Mouse (Mus musculus) forebrain, embryonic 13.5 days (tissue): ENCODE results near the gene Psat1. TPM values are rescaled to one million over a fixed set of nuclear protein-coding genes. Genes with fewer than 3 reads are reported as not detected.

ENCODE experiments used
- ATAC-seq: fragments of 200-750 bp; cut with Nextera tagmentation; 2 replicates; pipeline ENCODE4 v1.8.0; 2017
- H3K27ac ChIP-seq: fragments of 300-500 bp; sonication (generic); 2 replicates; pipeline ENCODE4 v1.5.1; 2015; ENCODE audit warnings: inconsistent platforms, mild to moderate bottlenecking, moderate library complexity
- H3K27me3 ChIP-seq: fragments of 300-500 bp; sonication (generic); 2 replicates; pipeline ENCODE4 v1.6.1; 2015; ENCODE audit warnings: mild to moderate bottlenecking, inconsistent platforms
- H3K36me3 ChIP-seq: fragments of 300-500 bp; sonication (generic); 2 replicates; pipeline ENCODE4 v1.6.1; 2015; ENCODE audit warnings: mild to moderate bottlenecking, inconsistent platforms; ENCODE audit not compliant: poor library complexity, severe bottlenecking
- H3K4me1 ChIP-seq: fragments of 300-500 bp; sonication (generic); 2 replicates; pipeline ENCODE4 v1.6.1; 2015; ENCODE audit warnings: inconsistent platforms
- H3K4me2 ChIP-seq: fragments of 300-500 bp; sonication (generic); 2 replicates; pipeline ENCODE4 v1.6.1; 2015; ENCODE audit warnings: inconsistent platforms, mild to moderate bottlenecking, moderate library complexity
- H3K4me3 ChIP-seq: fragments of 300-500 bp; sonication (generic); 2 replicates; pipeline ENCODE4 v1.5.1; 2015; ENCODE audit warnings: mild to moderate bottlenecking, inconsistent platforms
- H3K9ac ChIP-seq: fragments of 300-500 bp; sonication (generic); 2 replicates; pipeline ENCODE4 v1.6.1; 2015; ENCODE audit warnings: mild to moderate bottlenecking, inconsistent platforms
- H3K9me3 ChIP-seq: fragments of 300-500 bp; sonication (generic); replicated peaks from 2 replicates; pipeline ENCODE4 v1.6.1; 2016; ENCODE audit warnings: inconsistent platforms
- WGBS: fragments of 180-500 bp; shearing (Covaris S2); methylation state at CpG from one replicate; pipeline ENCODE4 v1.1.7; 2015; 5-methylcytosine and 5-hydroxymethylcytosine counted together
- polyA plus RNA-seq: library from polyadenylated mRNA; unstranded; fragments of >200 nt; fragmentation: Nextera tagmentation; extraction: Ambion mirVana; gene quantifications from 2 replicates; pipeline ENCODE4 v1.2.1, GENCODE M21; 2015

Gene Psat1
- polyA plus RNA-seq, 1 experiment from 2014 or later = 178 TPM

DNA sequence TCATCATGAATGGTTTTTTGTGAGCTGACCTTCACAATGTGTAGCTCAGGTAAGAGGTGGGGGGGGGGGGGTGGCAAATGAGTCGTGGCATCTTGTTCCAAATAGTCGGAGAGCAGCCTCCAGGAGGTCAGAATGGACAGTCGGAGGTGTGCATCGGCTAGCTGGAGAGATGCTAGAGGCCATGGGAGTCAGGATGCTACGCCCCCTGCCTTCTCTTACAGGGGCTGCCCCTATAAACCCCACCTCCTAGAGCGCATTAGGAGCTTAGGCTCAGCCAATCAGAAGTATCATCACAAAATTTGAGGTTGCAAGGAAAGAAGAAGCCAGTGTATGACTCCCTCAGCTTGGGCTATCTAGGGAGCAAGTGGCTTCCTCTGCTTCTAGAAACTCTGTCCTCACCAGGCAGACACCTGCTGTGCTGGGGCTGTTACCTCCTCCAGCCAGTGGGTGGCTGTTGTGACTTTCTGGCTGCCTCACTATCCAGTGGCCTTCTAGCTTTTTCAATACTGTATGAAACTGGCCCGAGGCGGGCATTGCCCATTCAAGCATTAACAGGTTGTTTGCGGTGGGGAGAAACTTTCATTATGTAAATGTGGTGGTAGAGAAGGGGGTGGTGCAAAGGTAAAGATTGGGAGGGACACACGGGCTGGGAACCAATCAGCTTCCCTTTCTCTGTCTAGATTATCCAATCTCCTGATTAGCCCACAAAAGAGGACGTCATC, 64.3 kb downstream of the Psat1 start:
- Histone ChIP-seq H3K27me3 (no peaks in the 10 kb centered on the region), H3K9me3 (no peaks in the 10 kb centered on the region), H3K27ac (no peak overlapping the region), H3K9ac (no peak overlapping the region), H3K4me2 (no peak overlapping the region), H3K36me3 (no peaks in the 10 kb centered on the region), H3K4me1 (no peaks in the 10 kb centered on the region), H3K4me3 (no peak overlapping the region)
- ATAC-seq = no peak
- 78% methylated on average over 11 of the region's 11 CpGs for WGBS

DNA sequence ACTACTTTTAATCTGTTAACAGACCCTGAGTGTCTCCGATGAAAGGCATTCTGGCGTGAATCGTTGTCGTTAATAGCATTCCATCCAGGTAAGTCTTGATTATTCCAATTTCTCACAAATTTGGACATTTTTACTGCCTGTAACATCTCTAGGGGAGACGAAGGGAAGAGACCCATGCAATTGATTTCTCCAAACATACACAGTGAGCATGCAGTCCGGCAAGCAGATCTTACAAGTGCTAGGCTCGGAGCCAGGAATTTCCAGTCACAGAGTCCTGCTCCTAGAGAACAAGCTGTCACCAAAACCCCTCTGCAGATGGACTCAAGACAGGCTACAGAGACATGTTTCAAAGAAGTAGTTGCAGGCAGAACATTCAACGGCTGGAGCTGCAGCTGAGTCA, 66.4 kb downstream of the Psat1 start:
- no peaks in the 10 kb centered on the region for H3K9me3 ChIP-seq
- no peaks in the 10 kb centered on the region for H3K4me1 ChIP-seq
- H3K27ac ChIP-seq = no peak overlapping the region
- no peaks in the 10 kb centered on the region for H3K27me3 ChIP-seq
- no peak overlapping the region for H3K9ac ChIP-seq
- no peak overlapping the region for H3K4me2 ChIP-seq
- no peaks in the 10 kb centered on the region for H3K36me3 ChIP-seq
- no peak overlapping the region for H3K4me3 ChIP-seq
- WGBS = 81% methylated on average over 8 of the region's 8 CpGs
- no peak for ATAC-seq

- Histone ChIP-seq H3K4me1 (no peaks in the 10 kb centered on the region), H3K4me3 (no peak overlapping the region), H3K27ac (no peak overlapping the region), H3K4me2 (no peak overlapping the region), H3K9me3 (no peaks in the 10 kb centered on the region), H3K27me3 (no peaks in the 10 kb centered on the region), H3K9ac (no peak overlapping the region), H3K36me3 (no peaks in the 10 kb centered on the region)
- 89% methylated on average over 5 of the region's 5 CpGs for WGBS
- ATAC-seq = no peak
Observed at GRCm38 (mm10) chr19:15879271-15879670, 67.9 kb downstream of the Psat1 start.

DNA sequence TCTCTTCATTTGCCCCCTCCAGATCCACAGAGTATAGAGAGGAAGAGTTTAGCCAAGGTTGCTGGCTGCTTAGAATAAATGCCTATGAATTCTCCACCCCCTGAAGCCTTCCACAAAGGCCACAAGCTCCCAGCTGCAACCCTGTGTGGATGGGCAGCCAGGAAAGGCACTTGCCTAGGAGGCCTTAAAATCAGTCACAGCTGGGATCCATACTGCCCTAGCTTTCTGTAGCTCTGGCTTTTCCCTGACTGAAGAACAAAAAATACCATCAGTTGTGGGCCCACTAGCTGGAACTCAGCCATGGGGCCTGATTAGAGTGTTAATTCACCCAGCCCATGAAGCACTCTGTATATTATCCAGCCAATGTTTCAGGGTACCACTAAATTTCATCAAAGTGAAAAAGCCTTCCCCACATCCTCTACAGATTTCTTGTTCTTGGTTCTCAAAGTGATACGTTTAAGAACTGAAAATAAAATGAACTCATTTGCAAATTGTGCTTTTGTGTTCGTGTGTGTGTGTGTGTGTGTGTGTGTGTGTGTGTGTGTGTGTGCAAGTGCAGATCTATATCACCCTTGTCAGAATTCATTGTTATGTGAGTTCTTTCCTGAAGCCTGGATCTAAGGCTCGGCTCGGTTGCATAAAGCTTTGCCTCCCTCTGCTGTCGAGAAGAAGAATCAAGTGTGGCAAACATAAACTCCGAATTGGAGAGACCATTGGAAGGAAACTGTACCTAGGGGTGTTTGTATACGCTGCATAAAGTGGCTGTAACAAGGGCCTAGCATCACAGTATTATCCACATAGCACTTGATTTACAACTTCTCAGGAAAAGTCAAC, 78.1 kb downstream of the Psat1 start:
- Histone ChIP-seq H3K27me3 (no peaks in the 10 kb centered on the region), H3K4me3 (no peak overlapping the region), H3K4me2 (no peak overlapping the region), H3K4me1 (peaks cover 17% of the 10 kb centered on the region), H3K27ac (no peak overlapping the region), H3K9ac (no peak overlapping the region), H3K36me3 (no peaks in the 10 kb centered on the region), H3K9me3 (no peaks in the 10 kb centered on the region)
- peak; percentile 87 for ATAC-seq
- WGBS = 16% methylated on average over 7 of the region's 7 CpGs

DNA sequence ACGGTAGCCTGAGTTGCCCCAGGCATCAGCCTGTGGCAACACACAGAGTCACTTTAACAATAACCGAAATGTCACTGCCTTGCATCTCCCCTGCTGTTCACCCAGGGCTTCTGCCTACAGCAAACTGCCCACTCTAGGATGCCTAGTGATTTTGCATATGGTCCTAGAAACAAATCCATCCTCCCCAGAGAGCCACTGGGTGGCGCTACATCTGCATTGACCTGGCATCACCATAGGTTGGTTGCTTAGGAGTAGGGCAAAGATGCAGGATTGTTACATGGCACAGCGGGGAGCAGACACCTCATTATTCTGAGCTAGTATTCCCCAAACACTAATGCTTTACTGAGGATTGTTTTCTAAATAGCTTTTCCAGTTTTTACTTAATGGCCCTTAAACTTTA, 80.3 kb downstream of the Psat1 start:
- H3K27me3 ChIP-seq = no peaks in the 10 kb centered on the region
- H3K27ac ChIP-seq = no peak overlapping the region
- peaks cover 17% of the 10 kb centered on the region for H3K4me1 ChIP-seq
- no peak for ATAC-seq
- WGBS = 70% methylated on average over 4 of the region's 4 CpGs
- H3K9me3 ChIP-seq = no peaks in the 10 kb centered on the region
- no peak overlapping the region for H3K4me3 ChIP-seq
- H3K4me2 ChIP-seq = no peak overlapping the region
- H3K9ac ChIP-seq = no peak overlapping the region
- no peaks in the 10 kb centered on the region for H3K36me3 ChIP-seq

GRCm38 (mm10) chr19:15866126-15866525, 81.0 kb downstream of the Psat1 start:
- WGBS = 70% methylated on average over 1 of the region's 1 CpGs
- Histone ChIP-seq H3K36me3 (no peaks in the 10 kb centered on the region), H3K27me3 (no peaks in the 10 kb centered on the region), H3K27ac (no peak overlapping the region), H3K9ac (no peak overlapping the region), H3K9me3 (no peaks in the 10 kb centered on the region), H3K4me1 (peaks cover 17% of the 10 kb centered on the region), H3K4me3 (no peak overlapping the region), H3K4me2 (no peak overlapping the region)
- no peak for ATAC-seq

- H3K27me3 ChIP-seq = no peaks in the 10 kb centered on the region
- no peak for ATAC-seq
- no peak overlapping the region for H3K27ac ChIP-seq
Observed at GRCm38 (mm10) chr19:15865431-15865830, 81.7 kb downstream of the Psat1 start.

GRCm38 (mm10) chr19:15864129-15864528, 83.0 kb downstream of the Psat1 start:
- Histone ChIP-seq H3K4me1 (peaks cover 17% of the 10 kb centered on the region), H3K4me3 (no peak overlapping the region), H3K4me2 (no peak overlapping the region), H3K36me3 (no peaks in the 10 kb centered on the region), H3K27ac (no peak overlapping the region), H3K9ac (no peak overlapping the region), H3K9me3 (no peaks in the 10 kb centered on the region), H3K27me3 (no peaks in the 10 kb centered on the region)
- WGBS = 90% methylated on average over 2 of the region's 2 CpGs
- ATAC-seq = no peak

More at GRCm38 (mm10) chr19:15865431-15865830, 81.7 kb downstream of the Psat1 start:
- no peaks in the 10 kb centered on the region for H3K36me3 ChIP-seq
- H3K9me3 ChIP-seq = no peaks in the 10 kb centered on the region
- no peak overlapping the region for H3K9ac ChIP-seq
- H3K4me2 ChIP-seq = no peak overlapping the region
- peaks cover 17% of the 10 kb centered on the region for H3K4me1 ChIP-seq
- H3K4me3 ChIP-seq = no peak overlapping the region

DNA sequence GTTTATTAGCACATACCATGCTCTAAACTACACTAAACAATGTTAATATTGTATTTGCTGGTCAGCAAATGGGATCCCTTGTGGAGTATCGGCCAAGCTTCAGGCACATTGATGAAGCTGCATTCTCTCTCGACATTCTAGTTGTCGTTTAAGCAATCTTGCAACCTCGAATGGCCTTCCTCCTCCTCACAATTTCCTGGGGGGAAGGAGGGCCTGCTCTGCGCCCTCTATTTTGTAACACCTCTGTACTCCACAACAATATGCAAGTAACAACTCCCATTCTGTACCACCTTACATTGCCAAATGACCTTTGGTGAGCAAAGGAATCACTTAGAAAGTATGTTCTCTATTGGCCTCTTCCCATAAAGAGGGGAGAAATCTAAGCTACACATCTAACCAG, 91.8 kb downstream of the Psat1 start:
- WGBS = 87% methylated on average over 5 of the region's 5 CpGs
- no peak overlapping the region for H3K9ac ChIP-seq
- no peaks in the 10 kb centered on the region for H3K27me3 ChIP-seq
- no peak overlapping the region for H3K4me2 ChIP-seq
- no peak for ATAC-seq
- H3K27ac ChIP-seq = no peak overlapping the region
- H3K9me3 ChIP-seq = no peaks in the 10 kb centered on the region
- no peaks in the 10 kb centered on the region for H3K36me3 ChIP-seq
- no peak overlapping the region for H3K4me3 ChIP-seq
- no peaks in the 10 kb centered on the region for H3K4me1 ChIP-seq

Other genes starting within 250 kb of the Psat1 start
- 49.9 and 57.5 TPM in 2 replicates for gene Cep78, start 37.7 kb upstream of the Psat1 start, polyA plus RNA-seq
- 55.5 and 67.0 TPM in 2 replicates for gene Gnaq, start 185.5 kb upstream of the Psat1 start, polyA plus RNA-seq